Mouse (Mus musculus) small intestine, adult 2 months (tissue): ENCODE results near the gene Zmynd8.

ENCODE experiments used
- CTCF ChIP-seq: fragments of 200-500 bp; IDR thresholded peaks from 2 replicates; pipeline ENCODE4 v1.5.1; 2012; ENCODE audit warnings: low read depth, mild to moderate bottlenecking, control low read depth, inconsistent platforms, low read length, moderate library complexity, mixed read lengths; ENCODE audit not compliant: insufficient replicate concordance, insufficient read length; ENCODE audit errors: extremely low read depth
- POLR2A ChIP-seq: fragments of 200-500 bp; IDR thresholded peaks from 2 replicates; pipeline ENCODE4 v1.6.1; 2012; ENCODE audit warnings: low read depth, mild to moderate bottlenecking, control low read depth, inconsistent platforms, low read length, moderate library complexity

DNA sequence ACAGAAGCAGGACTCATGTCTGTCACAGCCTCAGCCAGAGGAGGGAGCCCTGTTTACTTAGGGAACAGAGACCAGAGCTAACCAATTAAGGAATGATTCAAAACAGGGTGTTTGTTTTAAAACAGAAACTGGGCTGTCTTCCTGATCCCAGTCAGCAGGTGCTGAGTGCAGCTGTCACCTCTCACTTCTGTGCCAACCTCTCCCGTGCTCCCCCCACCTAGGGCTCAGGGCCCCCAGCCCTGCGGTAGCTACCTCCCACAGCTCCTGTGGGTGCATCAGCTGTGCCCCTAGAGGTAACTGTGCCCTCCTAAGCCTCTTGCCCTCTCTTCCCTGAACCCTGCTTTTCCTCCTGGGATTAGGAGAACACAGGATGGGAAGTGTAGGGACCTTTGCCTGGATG lies 162.5 kb downstream of the Zmynd8 start:
- TF ChIP-seq CTCF (no peak), POLR2A (no peak)
